Mouse (Mus musculus) R1 (cell line): ENCODE results near the gene Mtfr1l.

Source experiments
- DNase-seq: peaks from one replicate; pipeline ENCODE4 v3.0.0-alpha.2; 2018; ENCODE audit warnings: low read depth, low spot score

Gene Mtfr1l

GRCm38 (mm10) chr4:134489986-134490665, 45.1 kb downstream of the Mtfr1l start:
- no peak for DNase-seq

- DNase-seq = no peak
These were observed 47.0 kb downstream of the Mtfr1l start for GRCm38 (mm10) chr4:134488211-134488610.

GRCm38 (mm10) chr4:134485151-134485900, 49.9 kb downstream of the Mtfr1l start:
- peak; percentile 62 for DNase-seq

- DNase-seq = no peak
These were observed 51.0 kb downstream of the Mtfr1l start for GRCm38 (mm10) chr4:134484231-134484630.

- DNase-seq = peak; percentile 72
These were observed 51.5 kb downstream of the Mtfr1l start for GRCm38 (mm10) chr4:134483696-134484095.

- DNase-seq = no peak
These were observed 52.0 kb downstream of the Mtfr1l start for GRCm38 (mm10) chr4:134483078-134483688.

GRCm38 (mm10) chr4:134482442-134482841, 52.7 kb downstream of the Mtfr1l start:
- no peak for DNase-seq

- DNase-seq = no peak
These were observed 53.9 kb downstream of the Mtfr1l start for GRCm38 (mm10) chr4:134481270-134481669.

- DNase-seq = peak; percentile 100
These were observed 54.3 kb downstream of the Mtfr1l start for GRCm38 (mm10) chr4:134480864-134481263.

GRCm38 (mm10) chr4:134479839-134480238, 55.3 kb downstream of the Mtfr1l start:
- no peak for DNase-seq

- peak; percentile 88 for DNase-seq
These were observed 57.2 kb downstream of the Mtfr1l start for GRCm38 (mm10) chr4:134478031-134478430.

GRCm38 (mm10) chr4:134476899-134477298, 58.3 kb downstream of the Mtfr1l start:
- no peak for DNase-seq
